Mouse (Mus musculus) forebrain, postnatal 0 days (tissue): ENCODE measurements at regions not wholly inside any gene's neighbourhood (a gene's known extent, or its start where the extent isn't known, plus 50 kb on each side); places are given as distances from the start of the nearest gene placed in this dataset.

Experiments used
- ATAC-seq: fragments of 200-750 bp; cut with Nextera tagmentation; 2 replicates; pipeline ENCODE4 v1.8.0; 2017; ENCODE audit warnings: mild to moderate bottlenecking, moderate library complexity
- DNase-seq: peaks from one replicate; pipeline ENCODE4 v3.0.0-alpha.2; 2015
- H3K27ac ChIP-seq: fragments of 300-500 bp; sonication (generic); 2 replicates; pipeline ENCODE4 v1.5.1; 2014; ENCODE audit warnings: low read depth, mild to moderate bottlenecking, antibody characterized with exemption, low read length, moderate library complexity, mixed read lengths
- H3K27me3 ChIP-seq: fragments of 300-500 bp; sonication (generic); 2 replicates; pipeline ENCODE4 v1.6.1; 2014; ENCODE audit warnings: mild to moderate bottlenecking, low read length, mixed read lengths; ENCODE audit not compliant: insufficient read depth
- H3K36me3 ChIP-seq: fragments of 300-500 bp; sonication (generic); 2 replicates; pipeline ENCODE4 v1.6.1; 2014; ENCODE audit warnings: mild to moderate bottlenecking, moderate library complexity; ENCODE audit not compliant: insufficient read depth
- H3K4me1 ChIP-seq: fragments of 300-500 bp; sonication (generic); 2 replicates; pipeline ENCODE4 v1.6.1; 2014; ENCODE audit warnings: antibody characterized with exemption; ENCODE audit not compliant: insufficient read depth
- H3K4me2 ChIP-seq: fragments of 300-500 bp; sonication (generic); 2 replicates; pipeline ENCODE4 v1.6.1; 2014; ENCODE audit warnings: low read depth, mild to moderate bottlenecking, moderate library complexity
- H3K4me3 ChIP-seq: fragments of 300-500 bp; sonication (generic); 2 replicates; pipeline ENCODE4 v1.5.1; 2014; ENCODE audit warnings: low read depth, low read length, mixed read lengths
- H3K9ac ChIP-seq: fragments of 300-500 bp; sonication (generic); 2 replicates; pipeline ENCODE4 v1.6.1; 2014; ENCODE audit warnings: mild to moderate bottlenecking
- H3K9me3 ChIP-seq: fragments of 300-500 bp; sonication (generic); 2 replicates; pipeline ENCODE4 v1.6.1; 2016; ENCODE audit warnings: low read length
- CTCF ChIP-seq: sonication (generic); IDR thresholded peaks from 2 replicates; pipeline ENCODE4 v1.5.1; 2016; ENCODE audit warnings: antibody characterized with exemption, control low read depth, low read depth
- WGBS: fragments of 180-500 bp; shearing (Covaris S2); extraction: QIAGEN DNeasy Blood & Tissue Kit; methylation state at CpG from one replicate; pipeline ENCODE4 v1.1.7; 2014; 5-methylcytosine and 5-hydroxymethylcytosine counted together

GRCm38 (mm10) chr5:6517337-6517736 lies 768.2 kb upstream of the Steap1 start:
- Histone ChIP-seq H3K36me3 (no peaks in the 10 kb centered on the region), H3K27me3 (no peaks in the 10 kb centered on the region), H3K4me1 (no peaks in the 10 kb centered on the region), H3K27ac (no peak overlapping the region), H3K9me3 (no peaks in the 10 kb centered on the region), H3K4me3 (no peak overlapping the region), H3K9ac (no peak overlapping the region), H3K4me2 (no peak overlapping the region)
- 47% methylated on average over 1 of the region's 1 CpGs for WGBS
- DNase-seq: no peak
- ATAC-seq: no peak
- TF ChIP-seq CTCF: no peak

- Histone ChIP-seq H3K9ac (no peak overlapping the region), H3K27me3 (no peaks in the 10 kb centered on the region), H3K27ac (no peak overlapping the region), H3K4me2 (no peak overlapping the region), H3K4me1 (no peaks in the 10 kb centered on the region), H3K4me3 (no peak overlapping the region), H3K9me3 (no peaks in the 10 kb centered on the region), H3K36me3 (no peaks in the 10 kb centered on the region)
- ATAC-seq (no peak), DNase-seq (peak; percentile 3)
- 75% methylated on average over 5 of the region's 5 CpGs for WGBS
- TF ChIP-seq CTCF: no peak
These were observed 731.7 kb upstream of the Steap1 start for GRCm38 (mm10) chr5:6480811-6481210.
